Mouse (Mus musculus) testis, postnatal 14 days (tissue): ENCODE measurements around the gene Stpg3.

ENCODE experiments used
- DNase-seq: peaks from one replicate; pipeline ENCODE4 v3.0.0; 2021; ENCODE audit warnings: low spot score

Stpg3 gene

DNA sequence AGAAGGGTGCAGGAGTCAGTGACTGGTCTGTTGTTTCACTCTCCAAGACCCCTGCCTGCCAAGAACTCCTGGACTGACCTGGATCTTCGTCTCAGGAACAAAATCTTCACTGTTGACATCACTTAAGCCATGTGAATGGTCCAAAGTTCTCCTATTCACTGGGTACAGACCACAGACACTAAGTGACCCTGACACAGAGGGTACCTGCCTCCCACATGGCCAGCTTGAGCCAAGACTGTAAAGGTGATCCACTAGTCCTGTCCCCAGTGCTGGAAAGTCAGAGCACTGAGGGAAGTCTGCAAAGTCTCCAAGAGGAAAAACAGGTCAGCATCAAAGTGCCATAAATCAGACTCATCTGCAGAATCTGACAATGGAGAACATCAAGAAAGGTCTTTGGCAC lies 6.8 kb downstream of the Stpg3 start:
- DNase-seq = no peak

DNA sequence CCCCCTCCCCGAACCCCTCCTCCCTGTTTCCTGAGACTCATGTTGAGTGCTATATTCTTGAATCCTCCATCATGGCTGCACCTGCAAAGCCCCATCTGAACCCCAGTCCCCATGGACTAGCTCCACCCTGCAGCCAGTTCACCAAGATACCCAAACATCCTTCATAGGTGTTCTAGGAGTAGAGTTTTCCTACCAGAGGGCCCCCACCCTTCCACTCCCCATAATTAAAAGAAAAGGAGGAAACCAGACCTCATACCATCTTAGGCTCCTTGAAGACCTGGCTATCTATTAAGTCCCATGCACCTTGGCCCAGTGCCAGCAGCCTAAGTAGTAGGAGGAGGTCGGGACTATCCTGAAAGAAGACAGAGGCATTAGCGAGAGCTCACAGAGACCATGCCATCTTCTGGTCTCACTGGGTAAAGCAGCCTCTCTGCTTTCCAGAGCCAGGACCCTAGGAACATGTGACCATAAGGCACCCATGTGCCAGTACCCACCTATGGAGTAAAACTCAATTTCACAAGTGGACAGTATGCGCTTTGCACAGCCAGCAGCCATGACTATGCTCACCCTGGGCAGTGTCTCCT lies 10.7 kb downstream of the Stpg3 start:
- no peak for DNase-seq

DNA sequence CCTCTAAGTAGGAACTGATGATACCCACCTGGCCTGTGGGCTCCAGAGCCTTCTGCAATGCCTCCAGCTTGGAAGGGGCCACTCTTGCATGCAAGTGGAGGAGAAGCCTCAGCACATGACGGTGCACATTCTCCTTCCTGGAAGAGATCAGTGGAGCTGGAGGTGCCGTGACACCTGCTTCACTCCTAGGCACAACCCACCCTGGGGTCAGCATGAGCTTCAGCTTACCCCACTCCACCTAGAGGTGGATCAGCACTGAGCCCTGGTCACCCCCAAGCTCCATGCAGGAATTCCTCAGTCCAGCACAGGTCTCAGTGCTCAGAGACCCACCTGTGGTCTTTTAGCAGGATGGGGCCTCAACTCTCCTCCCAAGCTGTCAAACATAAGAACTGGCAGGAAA lies 13.8 kb downstream of the Stpg3 start:
- DNase-seq = no peak

DNA sequence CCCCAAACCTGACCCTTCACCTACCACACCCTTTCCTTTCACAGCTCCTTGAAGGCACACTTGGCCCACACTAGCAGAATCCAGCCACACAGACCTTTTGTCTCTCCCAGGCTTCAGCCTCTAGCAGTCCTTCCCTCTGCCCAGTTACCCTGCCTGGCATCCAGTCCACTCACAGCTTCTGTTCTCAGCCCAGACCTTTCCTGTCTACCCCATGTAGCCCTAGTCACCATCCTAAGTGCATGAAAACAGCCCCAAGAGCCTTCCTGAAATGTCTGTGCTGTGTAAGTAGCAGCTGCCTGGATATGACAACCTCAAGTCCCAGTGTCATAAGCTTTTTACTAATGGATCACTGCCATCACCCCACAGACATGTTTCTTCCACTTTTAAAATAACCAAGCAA lies 16.5 kb downstream of the Stpg3 start:
- DNase-seq = no peak

DNA sequence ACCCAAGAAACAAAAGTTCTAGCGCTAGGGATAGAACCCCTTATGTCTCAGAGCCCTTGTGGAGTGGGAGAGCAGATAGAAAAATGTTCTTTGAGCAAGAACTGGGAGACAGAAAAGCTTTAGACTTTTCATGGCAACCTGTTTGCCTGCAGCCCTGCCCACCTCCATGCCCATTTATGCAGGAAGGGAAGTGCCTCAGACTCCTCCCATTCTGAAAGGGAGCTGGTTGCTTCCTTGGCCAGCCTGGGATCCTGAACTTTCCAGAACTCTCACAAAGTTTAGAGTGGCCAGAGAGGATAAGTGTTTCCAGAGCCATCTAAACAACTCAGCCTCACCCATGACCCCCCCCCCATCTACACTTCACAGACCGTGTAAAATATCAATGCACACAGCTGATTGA lies 17.2 kb downstream of the Stpg3 start:
- DNase-seq = no peak

DNA sequence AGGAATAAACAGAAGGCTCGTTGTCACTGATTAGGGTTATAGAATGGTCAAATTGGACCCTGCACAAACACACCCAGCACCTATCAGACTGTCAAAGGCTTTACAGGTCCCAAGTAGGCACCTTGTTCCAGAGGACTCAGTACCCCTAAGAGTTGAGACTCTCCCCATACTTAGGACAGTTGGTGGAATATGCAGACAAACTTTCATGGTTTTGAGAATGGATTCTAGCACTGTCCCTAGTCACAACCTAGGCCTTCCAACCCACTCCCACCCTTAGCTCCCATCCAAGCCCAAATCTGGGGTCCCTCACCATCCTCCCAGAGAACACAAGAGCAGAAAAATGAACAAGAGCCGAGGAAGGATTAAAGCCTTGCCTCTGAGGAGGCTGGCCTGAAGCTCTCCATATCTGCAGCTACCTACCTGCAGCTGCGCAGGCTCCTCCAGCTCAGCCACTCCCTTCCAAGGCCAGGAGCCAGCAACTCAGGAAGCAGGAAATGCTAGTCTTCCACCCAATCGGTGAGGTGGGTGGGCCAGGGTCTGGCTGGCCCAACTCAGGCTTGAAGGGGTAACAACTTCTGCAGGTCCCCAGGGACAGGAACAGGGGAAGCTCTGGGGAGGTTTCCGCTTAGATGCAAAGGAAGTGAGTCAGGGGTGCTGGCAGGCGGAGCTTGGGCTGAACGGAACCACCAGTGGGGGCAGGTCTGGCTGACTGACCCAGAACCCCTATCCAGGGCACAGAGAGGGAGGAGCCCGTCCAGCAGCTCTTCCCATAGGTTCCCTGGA lies 18.1 kb downstream of the Stpg3 start, which contains the start of gene Tor4a:
TSS of gene Tor4a (minus strand) at position 715 of the 783 bp plus-strand sequence.
- peak; percentile 75 for DNase-seq

DNA sequence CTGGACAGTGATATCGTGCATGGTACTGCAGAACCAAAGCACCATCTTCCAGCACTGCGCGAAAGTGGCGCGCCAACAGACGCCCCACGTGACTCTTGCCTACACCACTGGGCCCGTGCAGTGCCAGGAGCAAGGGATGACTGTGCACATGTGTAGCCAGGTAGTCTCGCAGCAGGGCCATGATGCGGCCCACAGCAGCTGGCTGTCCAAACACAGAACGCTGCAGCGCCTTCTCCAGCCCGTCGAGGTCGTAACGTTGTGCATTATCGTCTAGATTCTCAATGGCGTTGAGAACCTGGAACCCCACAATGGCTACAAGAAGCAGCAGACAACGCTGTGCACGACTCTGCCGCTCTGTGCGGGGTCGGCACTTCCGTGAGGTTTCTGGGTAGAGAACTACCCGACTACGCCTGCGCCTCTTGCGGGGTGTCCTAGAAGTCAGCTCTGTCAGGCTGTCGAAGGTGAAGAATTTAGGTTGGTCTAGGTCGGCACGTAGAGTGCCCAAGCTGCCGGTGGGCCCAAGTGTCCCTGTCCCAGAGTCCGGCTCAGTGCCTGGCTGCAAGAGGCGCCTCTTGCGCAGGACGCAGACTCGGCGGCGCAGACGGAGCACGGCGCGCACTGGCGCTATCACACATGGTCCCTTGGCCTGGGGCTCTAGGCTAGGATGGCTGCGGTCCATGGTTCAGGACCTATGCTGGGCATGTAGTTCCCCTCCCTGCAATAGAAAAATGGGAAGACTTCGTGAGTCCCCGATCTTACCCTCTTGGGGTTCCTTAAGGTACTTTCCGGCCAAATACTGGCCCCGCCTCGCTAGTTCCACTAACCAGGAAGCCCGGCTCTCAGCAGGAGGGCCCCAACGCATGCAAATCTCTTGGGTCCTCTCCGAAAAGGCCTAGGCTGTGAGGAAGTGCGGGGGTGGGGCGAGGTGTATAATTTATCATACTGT lies 19.0 kb downstream of the Stpg3 start:
- DNase-seq = no peak

DNA sequence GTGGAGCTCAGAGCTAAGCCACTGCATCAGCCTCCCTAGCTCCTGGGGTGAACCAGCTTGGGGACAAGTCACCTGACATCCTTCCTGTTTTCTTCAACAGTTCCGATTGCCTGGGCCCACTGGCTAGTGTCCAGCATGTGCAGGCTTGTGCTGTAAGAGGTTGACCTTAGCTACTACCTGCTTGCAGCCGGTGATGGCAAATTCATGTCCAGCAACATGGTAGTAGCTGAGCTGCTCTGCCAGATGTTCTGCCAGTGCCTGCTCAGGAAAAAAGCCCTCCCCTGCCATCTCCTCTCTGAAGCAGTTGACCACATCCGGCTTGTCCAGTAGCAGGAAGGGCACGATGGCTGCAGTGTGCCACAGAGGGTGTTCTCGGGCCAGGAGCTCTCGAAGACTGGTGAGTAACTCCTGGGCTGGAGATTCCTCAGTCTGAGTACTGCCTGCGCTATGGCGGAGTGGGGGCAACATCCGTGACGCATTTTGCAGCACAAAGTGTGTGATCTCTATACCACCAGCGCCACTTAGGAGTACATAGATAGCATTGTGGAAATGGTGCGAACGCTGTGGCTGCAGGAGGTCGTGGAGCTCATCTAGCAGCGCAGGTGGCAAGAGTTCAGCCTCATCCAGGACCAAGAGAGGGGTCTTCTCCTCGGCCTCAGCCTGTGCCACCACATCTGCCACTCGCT lies 19.8 kb downstream of the Stpg3 start:
- no peak for DNase-seq

DNA sequence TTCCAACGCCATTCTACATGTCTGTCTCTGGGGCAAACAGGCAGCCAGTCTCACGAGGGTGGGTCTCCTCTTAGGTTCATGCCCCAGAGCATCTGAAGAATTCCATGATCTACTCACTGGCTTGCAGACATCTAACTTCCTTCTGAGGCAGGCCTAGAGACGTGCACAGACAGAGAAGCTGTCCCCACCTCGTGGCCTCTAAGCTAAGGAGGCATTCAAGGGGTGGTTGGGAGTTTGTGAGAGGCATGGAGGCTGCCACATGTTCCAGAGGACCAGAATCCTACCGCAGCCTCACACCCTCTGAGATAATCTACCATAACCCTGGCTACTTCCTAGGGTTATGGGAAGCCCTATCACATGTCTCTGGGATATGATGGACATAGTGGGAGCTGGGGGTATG lies 20.4 kb downstream of the Stpg3 start:
- no peak for DNase-seq

DNA sequence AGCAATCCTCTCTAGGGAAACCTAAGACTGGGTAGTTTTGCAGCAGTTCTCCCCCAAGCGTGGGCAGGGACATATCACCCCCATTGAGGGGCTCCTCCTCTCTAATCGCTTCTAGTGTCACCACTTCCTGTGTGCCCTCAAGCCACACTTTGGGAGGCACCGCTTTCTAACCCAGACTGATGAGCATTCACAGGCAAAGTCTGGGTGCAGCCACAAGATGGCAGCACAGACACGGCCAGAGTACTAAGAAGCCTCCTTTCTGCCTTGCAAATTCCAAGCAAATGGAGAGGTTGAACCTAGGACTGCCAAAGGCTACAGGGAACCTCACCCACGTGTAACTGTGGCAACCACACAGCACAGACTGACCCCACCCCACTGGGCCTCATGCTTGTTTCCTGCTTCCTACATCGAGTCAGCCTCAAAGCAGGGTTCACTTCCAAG lies 21.1 kb downstream of the Stpg3 start:
- DNase-seq = peak; percentile 68

DNA sequence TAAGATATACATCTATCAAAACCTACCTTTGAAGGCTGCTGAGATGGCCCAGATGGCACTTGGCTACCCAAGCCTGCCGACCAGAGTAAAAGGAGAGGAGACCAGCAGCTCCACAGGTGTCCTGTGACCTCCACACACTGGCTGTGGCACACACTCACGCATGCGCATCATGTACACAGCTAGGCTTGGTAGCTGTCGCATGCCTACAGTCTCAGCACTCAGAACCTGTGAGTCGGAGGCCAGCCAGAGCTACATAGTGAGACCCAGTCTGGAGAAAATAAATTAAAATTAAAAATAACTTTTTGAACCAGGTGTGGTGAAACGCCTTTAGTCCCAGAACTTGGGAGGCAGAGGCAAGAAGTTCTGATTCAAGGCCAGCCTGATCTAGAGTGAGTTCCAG lies 26.6 kb downstream of the Stpg3 start:
- DNase-seq = no peak

DNA sequence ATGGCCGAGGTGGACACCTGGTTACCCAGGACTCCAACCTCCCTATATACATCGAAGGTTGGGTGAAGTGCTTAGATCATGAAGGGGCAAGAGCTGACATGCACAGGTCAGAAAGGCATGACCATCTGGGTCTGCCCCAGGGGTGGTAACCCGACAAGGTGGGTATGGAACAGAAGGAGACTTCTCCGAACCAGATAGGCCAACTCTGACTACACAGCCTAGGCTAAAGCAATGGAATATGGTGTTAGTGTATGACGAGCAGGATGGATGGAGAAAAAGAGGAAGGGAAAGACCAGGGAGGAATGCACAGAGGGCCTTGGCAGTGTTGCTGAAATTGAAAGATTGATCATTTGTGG lies 27.9 kb downstream of the Stpg3 start:
- no peak for DNase-seq

DNA sequence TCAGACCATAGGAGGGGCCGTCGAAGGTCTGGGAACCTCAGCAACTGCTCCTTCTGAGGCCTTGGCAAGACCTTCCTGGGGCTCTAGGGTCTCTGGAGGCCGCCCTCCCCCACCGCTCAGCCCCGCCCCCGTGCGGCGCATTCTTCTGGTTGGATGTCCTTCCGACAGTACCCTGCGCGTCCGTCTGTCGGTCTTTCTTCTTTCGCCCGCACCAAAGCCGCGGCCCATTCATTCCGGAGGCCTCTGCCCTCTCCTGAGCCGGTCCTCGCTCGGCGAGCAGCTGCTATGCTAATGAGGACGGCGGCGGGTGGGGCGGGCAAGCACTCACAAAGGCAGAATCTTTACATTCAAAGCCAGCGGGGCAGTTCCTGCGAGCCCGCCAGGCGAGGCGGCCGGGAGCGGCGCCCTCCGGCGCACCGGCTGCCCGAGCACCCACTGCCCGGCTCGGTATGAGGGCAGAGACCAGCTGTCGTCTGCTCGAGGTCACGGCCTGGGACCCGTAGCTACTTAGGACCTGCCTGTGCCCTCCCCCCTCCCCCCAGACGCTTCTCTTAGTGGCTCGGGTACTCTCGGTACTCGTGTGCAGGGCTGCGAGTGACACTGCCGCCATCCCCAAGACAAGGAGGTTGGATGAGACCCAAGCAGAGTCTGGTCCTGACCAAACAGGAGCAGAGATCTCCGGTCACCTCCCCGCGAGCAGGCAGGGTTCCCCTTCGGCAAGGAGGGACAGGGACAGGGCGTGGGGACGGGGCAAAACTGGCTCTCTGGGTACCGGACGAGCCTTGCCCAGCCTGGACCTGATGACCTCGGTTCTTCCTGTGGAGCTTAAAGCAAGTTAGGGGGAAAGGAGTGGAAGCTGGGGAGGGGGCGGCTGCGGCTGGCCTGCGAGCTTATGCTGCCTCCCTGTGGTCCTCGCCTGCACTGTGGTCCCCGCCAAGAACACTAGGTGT lies 28.5 kb downstream of the Stpg3 start:
- DNase-seq = peak; percentile 71

DNA sequence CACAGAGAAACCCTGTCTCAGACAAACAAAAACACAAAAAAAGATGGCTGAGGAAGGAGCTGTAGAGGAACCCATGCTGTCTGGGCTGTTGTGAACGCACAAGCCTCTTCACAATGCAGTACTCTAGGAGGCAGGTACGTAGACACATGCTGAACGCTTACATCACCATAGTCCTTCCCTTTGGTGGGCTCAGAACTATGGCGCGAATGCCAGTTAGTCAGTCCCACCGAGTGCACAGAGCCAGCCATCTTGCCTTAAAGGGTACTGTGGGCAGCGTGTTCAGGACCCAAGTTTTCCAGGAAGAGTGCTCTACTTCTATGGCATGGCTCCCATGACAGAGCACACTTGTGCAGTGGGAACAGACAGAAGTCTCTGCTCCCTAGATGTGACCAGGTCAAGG lies 29.9 kb downstream of the Stpg3 start:
- DNase-seq = no peak

DNA sequence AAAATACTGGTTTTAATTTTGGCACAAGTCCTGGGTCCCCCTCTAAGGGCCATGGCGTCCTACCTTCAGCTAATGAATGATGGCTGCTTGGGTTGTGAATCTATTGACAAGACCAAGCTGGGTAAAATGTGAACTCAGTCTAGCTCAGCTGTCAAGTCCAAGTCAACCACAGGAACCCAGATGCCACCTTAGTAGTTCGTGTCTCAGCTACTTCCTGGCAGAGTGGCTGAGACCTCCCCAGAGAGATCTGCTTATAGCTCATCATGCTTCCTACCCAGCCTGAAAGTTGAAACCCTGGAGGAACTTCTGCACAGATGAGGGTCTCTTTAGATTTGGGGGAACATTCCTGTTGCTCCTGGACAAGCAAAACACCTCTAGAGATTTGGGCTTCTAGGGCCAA lies 31.1 kb downstream of the Stpg3 start:
- DNase-seq = no peak

DNA sequence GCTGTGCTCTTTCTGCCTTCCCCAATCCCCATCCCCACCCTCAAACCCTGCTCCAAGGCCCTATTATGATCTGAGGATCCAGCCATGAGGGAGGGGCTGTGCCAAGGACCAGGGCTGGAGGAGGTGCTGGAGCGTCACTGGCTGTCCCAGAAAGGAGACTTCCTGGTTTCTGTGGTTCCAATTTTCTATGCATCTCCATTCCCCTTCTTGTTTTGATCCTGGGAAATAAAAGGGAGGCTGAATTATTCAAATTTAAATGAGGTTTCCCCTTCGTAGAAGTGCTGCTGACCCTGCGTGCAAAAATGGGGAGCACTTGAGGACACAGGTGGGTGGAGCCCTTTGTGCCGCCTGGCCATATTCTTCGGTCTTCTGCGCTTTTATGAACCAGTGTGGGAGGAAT lies 31.8 kb downstream of the Stpg3 start:
- no peak for DNase-seq

DNA sequence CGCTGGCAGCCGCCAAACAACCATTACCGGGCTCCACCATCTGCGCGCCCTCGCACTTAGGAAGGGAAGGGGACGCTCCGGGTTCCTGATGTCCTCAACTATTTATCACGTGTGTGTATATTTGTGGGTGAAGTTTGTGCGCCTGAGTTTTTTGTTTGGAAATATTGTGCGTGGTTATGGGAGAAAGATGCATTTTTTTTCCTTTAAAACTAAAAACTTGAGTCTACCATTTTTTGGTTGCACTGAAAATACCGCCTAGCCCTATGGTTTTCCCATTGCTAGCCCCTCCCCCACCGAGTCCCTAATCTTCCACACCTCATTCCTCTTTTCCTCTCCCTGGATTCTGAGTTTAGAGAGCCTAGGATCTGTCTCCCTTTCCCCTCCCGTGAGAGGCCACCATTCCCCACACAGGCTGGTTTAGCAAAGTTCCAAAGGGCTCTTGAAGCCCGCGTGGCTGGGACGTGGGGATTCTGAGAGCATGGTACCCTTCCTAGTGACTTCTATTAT lies 32.5 kb downstream of the Stpg3 start:
- DNase-seq = no peak

DNA sequence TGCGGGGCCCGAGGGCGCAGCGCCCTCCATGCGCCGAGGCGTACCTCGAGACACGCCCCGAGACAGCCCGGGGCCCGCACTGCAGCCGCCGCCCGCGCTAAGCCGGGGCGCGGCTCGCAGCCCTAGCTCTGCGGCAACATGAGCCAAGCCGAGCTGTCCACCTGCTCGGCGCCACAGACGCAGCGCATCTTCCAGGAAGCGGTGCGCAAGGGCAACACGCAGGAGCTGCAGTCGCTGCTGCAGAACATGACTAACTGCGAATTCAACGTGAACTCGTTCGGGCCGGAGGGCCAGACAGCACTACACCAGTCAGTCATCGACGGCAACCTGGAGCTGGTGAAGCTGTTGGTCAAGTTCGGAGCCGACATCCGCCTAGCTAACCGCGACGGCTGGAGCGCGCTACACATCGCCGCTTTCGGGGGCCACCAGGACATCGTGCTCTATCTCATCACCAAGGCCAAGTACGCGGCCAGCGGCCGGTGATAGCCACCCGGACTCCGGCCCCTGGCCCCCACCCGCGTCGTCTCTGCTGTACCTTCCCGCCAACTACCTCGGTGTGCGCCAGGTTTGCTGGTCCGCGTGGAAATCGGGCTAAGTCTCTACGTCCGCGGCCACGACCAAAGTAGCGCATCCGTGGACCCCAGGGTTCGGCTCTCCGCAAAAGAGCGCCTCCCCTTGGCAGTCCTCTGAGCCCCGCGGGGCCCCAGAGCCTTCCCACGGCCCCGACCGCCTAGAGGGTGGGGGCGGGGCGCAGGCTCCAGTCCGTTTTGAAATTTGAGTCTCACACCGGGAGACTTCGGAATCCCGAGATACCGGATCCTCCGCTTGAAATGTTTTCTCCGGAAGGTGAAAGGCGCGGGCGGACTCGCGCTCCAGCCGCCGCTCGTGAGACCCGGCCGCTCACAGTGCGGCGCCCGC lies 33.2 kb downstream of the Stpg3 start:
- peak; percentile 63 for DNase-seq

DNA sequence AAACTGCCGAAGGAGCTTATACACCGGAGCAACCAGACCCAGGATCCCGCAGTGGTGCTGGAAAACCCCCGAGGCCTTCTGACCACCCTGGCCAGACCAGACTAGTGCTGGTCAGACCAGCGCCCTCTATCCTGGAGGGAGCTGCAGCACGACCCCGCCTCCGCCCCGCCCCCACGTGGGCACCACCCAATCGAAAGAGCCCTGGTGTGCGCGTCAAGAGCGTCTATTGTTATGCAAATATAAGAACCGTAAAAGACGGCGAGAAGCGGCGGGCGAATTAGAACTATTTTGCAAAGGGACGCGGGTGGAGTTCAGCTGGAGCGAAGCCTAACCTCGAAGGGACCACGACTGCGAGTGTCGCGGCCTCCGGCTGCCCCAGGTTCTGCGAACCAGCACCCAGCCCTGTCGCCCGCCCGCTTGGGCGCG lies 33.9 kb downstream of the Stpg3 start, which contains the start of gene Nrarp:
TSS of gene Nrarp (plus strand) at position 281 of the 426 bp plus-strand sequence.
- peak; percentile 95 for DNase-seq
